Mouse (Mus musculus): ENCODE measurements around the gene Cdh18.

DNA sequence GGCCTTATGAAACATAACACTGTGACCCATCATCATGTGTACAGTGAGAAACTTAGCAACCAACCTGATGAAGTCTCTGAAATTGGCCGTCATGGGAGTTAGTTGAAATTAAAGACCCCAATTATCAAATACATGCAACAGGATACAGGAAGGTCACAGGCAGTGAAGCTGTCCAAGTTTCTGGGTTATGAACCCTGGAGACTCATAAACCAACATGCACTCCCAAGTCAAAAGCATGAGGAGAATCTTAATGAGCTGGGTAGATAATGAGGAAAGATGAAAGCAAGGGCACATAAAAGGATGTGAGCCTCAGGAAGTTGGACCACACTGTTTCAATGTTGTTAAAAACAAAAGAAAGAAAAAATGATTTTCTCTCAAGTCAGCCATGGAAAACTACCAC lies 321.9 kb downstream of the Cdh18 start:
- TF ChIP-seq CTCF (IDR thresholded peaks at IDR 0.05; ENCODE audit: extremely low read depth, insufficient read length, insufficient replicate concordance, low read depth, low read length): no peak
- TF ChIP-seq POLR2A (IDR thresholded peaks at IDR 0.05; ENCODE audit: low read depth, low read length): no peak

All from small intestine, adult 2 months (tissue).